Mouse (Mus musculus) adrenal gland (tissue): ENCODE data around the gene Lamtor5.

Source experiments
- intact Hi-C: fragments of 180-260 bp; cut with DNase I; formaldehyde crosslinking; loops from one replicate; pipeline ENCODE4 v1.15.1; 2025
- long read RNA-seq, 2 experiments: library from polyadenylated mRNA; unstranded; transcript quantifications; one replicate each; pipeline ENCODE4 v2.0.0; 2020; ENCODE audit warnings: borderline replicate concordance in 1 of 2; ENCODE audit not compliant: insufficient replicate concordance in 1 of 2

Lamtor5 gene
- long read RNA-seq, experiment 1, transcript Lamtor5-201 (4 exons, 881 nt), result major isoform, 115 of 119 reads
- long read RNA-seq, experiment 1, partial matches to known transcripts, result 1 of 119 reads
- long read RNA-seq, experiment 1, other reads (novel, unspliced or antisense), result 3 of 119 reads
- long read RNA-seq, experiment 2, transcript Lamtor5-201 (4 exons, 881 nt), result major isoform, 167 of 172 reads
- long read RNA-seq, experiment 2, partial matches to known transcripts, result 3 of 172 reads
- long read RNA-seq, experiment 2, other reads (novel, unspliced or antisense), result 2 of 172 reads

- intact Hi-C loops, result loop anchor here (5.0 to 10.0 kb wide), 2 partner anchors 184 kb away; no protein-coding TSS in a partner anchor
Measured at GRCm38 (mm10) chr3:107278479-107279269, at the start of gene Lamtor5. Gene Lamtor5, plus strand, starts transcription at chr3:107278858.

- intact Hi-C loops, result no loop called here
Measured at GRCm38 (mm10) chr3:107229221-107229620, 49.4 kb upstream of the Lamtor5 start.

DNA sequence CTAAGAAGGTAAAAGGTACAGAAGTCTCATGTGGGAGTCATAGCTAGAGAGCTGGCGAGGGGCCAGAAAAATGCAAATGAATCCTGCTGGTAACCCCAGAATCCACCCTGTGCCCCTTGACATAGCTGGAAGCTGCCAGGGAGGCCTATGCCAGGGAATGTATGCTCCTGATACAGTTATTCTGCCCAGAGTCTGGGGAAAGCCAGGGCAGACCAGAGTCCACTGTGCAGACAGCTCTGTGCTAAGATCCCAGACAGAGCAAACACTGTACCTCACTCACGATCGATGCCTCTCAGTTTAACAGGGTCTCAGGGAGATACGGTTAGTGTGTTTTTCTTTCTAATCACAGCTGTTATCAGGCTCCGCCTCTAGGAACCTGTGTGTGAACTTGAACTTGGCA is 48.8 kb upstream of the Lamtor5 start:
- intact Hi-C loops, result loop anchor here (5.0 to 10.0 kb wide), 2 partner anchors 125 to 237 kb away; no protein-coding TSS in a partner anchor

- intact Hi-C loops, result loop anchor here (5.0 to 10.0 kb wide), 2 partner anchors 124 to 237 kb away; no protein-coding TSS in a partner anchor
Measured at GRCm38 (mm10) chr3:107230527-107230926, 48.1 kb upstream of the Lamtor5 start, which contains the start of gene A630076J17Rik. Gene A630076J17Rik, plus strand, starts transcription at chr3:107230614.

GRCm38 (mm10) chr3:107231202-107231601 is 47.5 kb upstream of the Lamtor5 start:
- intact Hi-C loops, result loop anchor here (5.0 to 10.0 kb wide), 2 partner anchors 124 to 236 kb away; no protein-coding TSS in a partner anchor

GRCm38 (mm10) chr3:107233351-107233813 is 45.3 kb upstream of the Lamtor5 start:
- intact Hi-C loops, result loop anchor here (1.0 to 10.0 kb wide), 3 partner anchors 41 to 234 kb away; no protein-coding TSS in a partner anchor

DNA sequence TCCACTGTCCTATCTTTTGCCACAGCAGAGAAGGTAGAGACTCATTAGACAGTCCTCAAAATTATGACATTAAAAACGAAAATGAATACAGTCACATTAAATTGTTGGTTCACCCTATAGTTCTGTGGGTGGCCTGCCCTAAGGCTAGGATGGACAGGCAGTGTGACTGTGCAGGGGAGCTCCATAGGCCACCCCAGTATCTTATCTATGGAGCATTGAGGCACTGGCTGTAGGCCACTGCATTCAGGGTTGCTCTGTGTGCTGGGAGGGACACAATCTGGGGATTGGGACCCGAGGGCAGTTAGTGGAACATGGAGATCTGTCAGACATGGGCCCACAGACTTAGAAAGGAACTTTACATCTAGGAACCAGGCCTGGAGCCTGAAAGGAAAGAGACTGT is 44.7 kb upstream of the Lamtor5 start:
- intact Hi-C loops, result loop anchor here (1.0 to 10.0 kb wide), 3 partner anchors 40 to 233 kb away; no protein-coding TSS in a partner anchor

GRCm38 (mm10) chr3:107238051-107238450 is 40.6 kb upstream of the Lamtor5 start:
- intact Hi-C loops, result loop anchor here (10.0 kb wide), 1 partner anchor 117 kb away; no protein-coding TSS in a partner anchor

- intact Hi-C loops, result loop anchor here (10.0 kb wide), 1 partner anchor 116 kb away; no protein-coding TSS in a partner anchor
Measured at GRCm38 (mm10) chr3:107238471-107238980, 40.1 kb upstream of the Lamtor5 start.

DNA sequence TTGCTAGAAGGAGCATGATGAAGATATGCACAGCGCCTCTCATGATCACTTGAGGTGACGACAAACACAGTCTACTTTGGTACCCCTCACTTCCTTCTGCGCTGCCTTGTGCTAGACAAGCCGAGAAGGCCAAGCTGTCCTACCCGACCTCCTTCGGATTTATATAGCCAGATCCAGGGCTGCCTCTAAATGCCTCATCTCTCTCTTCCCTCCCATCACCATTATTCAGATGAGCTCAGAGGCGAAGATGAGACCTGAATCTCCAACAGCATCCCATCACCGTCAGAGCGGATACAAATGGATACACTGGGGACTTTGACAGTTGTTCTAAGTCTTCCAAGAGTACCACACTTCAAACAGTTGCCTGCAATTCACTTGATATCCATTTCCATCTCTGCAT is 39.1 kb upstream of the Lamtor5 start, which contains the start of gene Prok1:
Prok1 (minus strand) TSS at position 101 of the 400 bp plus-strand sequence.
- intact Hi-C loops, result loop anchor here (10.0 kb wide), 1 partner anchor 115 kb away; no protein-coding TSS in a partner anchor

DNA sequence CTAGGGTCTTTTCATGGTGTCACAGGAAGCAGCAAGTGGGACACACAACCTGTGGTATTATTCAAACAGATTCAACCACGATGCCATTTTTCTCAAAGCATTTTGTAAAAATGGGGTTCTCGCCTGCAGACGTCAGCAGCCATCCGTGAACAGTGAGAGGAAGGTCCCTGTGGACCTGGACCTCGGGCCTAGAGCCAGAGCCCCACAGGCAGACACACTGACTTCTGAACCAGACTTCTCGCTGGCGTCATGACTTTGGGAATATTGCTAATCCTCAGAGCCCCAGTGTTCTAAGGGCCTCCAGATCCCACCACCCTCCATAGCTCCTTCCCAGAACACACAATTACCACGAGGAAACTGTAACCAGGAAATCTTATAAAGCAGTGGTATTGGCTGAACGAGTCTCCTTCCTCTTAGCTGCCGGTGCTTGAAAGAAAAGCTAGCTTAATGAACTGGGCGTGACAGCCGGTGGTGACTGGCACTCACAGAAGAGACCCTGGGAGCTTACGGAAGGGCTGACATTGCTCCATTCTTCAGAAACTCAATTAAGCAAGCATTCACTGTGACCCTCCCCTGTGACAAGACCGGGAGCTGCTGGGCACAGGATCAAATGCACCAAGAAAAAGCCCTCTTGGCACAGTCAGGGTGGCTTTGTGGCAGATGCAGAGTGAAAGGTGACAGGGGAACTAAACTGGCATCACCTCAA is 37.1 kb upstream of the Lamtor5 start:
- intact Hi-C loops, result no loop called here

GRCm38 (mm10) chr3:107246876-107247275 is 31.8 kb upstream of the Lamtor5 start:
- intact Hi-C loops, result no loop called here

- intact Hi-C loops, result no loop called here
Measured at GRCm38 (mm10) chr3:107249042-107249441, 29.6 kb upstream of the Lamtor5 start.

- intact Hi-C loops, result no loop called here
Measured at GRCm38 (mm10) chr3:107250320-107250719, 28.3 kb upstream of the Lamtor5 start.

DNA sequence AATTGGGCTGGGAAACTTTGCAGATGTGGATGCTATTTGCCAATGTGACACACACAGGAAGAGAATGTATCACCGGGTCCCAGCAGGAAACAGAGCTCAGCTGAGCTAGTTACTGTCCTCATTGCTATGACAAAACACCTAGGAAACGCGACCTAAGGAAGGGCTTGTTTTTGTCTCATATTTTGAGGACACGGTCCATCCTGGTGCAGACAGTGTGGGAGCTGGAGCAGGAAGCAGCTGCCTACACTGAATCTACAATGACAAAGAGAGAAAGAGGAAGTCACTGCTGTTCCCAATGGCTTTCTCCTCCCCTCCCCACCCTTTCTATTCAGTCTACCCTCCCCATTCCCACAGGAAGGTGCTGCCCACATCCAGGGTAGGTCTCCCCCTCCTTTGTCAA is 26.6 kb upstream of the Lamtor5 start:
- intact Hi-C loops, result no loop called here

DNA sequence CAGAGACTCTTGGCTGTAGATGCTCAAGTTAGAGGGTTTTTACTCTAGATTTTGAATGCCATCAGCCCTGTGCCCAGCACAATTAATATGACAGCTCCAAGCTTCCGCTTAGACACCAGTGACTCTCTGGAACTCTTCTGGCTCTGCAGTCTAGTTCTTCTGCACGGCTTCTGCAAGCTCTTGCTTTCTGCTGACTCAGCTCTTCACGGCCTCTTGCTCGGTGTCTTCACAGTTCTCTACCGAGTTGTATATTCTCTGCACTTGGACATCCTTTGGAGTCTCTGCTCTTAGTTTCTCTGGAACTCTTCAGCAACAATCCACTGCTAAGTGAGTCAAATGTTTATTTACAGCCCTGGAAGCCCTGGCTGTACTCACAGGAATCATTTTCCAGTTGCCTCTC is 24.7 kb upstream of the Lamtor5 start:
- intact Hi-C loops, result no loop called here

DNA sequence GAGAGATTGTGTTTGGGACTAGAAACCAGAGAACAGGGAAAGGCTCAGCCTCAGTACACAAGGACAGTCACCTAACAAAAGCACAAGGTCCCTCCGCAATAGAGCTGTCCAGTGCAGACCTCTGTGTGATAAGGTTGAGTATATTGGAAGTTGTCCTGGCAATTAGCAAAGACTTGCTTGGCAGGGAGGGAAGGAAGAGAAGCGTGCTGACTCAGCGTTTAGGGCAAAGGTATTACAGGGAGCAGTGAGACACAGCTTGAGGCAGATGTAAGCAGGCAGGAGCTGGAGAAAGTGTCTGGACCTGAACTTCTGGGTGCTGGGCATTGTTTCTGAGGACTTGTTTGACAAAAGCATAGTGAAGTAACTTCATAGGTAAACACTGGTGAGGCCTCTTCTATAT is 22.7 kb upstream of the Lamtor5 start:
- intact Hi-C loops, result no loop called here

- intact Hi-C loops, result no loop called here
Measured at GRCm38 (mm10) chr3:107256724-107257123, 21.9 kb upstream of the Lamtor5 start.

- intact Hi-C loops, result no loop called here
Measured at GRCm38 (mm10) chr3:107257924-107258323, 20.7 kb upstream of the Lamtor5 start.

DNA sequence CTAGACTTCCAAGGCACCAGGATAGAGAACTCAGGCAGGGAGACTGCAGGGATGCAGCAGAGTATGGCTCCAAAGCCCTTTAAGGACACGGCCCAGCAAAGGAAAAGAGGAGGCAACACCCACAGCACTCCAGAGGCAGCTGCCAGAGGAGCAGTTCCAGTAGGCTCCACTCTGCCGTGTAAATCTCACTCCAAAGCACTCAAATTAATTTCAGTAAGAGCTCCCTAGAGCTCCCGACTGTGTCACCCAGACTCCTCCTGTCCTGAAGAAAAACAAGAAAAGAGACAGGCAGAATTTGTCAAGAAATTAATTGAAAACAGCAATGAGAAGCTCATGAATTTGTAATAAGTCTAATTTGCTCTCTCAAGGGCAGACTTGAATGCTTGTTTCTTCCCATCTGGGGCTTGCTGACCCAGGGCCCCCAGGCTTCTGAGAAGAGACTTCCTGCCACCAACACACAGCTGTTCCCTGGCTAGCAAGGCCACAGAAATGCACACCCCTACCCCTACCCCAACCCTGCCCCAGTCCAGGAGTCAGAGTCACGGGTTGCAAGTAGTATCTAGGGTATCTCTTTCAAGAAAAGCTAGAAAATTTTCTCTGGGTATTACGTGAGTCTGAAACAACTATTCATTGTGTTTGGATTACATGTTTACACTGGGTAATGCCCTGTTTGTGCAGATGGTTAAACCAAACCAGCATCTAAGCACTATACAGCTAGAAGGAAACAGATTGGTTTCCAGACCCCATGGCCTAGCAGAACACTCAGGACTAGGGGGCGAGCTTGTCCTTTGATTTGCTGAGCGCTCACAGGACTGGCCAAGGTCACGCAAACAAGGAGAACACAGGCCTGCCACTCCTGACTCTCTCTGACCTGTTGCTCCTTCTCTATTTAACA is 17.5 kb upstream of the Lamtor5 start:
- intact Hi-C loops, result no loop called here
